Mouse (Mus musculus) bone marrow, adult 2 months (tissue): ENCODE results near the gene Atp2b2.

Source experiments
- CTCF ChIP-seq: fragments of 200-500 bp; IDR thresholded peaks from 2 replicates; pipeline ENCODE4 v1.5.1; 2011; ENCODE audit warnings: low read length, control low read depth; ENCODE audit not compliant: control insufficient read depth, insufficient read depth
- POLR2A ChIP-seq: fragments of 200-500 bp; IDR thresholded peaks from 2 replicates; pipeline ENCODE4 v1.6.1; 2011; ENCODE audit warnings: low read depth, mild to moderate bottlenecking, control low read depth, low read length, borderline replicate concordance; ENCODE audit not compliant: control insufficient read depth

GRCm38 (mm10) chr6:113864812-113865211 lies 177.6 kb downstream of the Atp2b2 start:
- TF ChIP-seq POLR2A (no peak), CTCF (no peak)
